In the genomic region with DNA sequence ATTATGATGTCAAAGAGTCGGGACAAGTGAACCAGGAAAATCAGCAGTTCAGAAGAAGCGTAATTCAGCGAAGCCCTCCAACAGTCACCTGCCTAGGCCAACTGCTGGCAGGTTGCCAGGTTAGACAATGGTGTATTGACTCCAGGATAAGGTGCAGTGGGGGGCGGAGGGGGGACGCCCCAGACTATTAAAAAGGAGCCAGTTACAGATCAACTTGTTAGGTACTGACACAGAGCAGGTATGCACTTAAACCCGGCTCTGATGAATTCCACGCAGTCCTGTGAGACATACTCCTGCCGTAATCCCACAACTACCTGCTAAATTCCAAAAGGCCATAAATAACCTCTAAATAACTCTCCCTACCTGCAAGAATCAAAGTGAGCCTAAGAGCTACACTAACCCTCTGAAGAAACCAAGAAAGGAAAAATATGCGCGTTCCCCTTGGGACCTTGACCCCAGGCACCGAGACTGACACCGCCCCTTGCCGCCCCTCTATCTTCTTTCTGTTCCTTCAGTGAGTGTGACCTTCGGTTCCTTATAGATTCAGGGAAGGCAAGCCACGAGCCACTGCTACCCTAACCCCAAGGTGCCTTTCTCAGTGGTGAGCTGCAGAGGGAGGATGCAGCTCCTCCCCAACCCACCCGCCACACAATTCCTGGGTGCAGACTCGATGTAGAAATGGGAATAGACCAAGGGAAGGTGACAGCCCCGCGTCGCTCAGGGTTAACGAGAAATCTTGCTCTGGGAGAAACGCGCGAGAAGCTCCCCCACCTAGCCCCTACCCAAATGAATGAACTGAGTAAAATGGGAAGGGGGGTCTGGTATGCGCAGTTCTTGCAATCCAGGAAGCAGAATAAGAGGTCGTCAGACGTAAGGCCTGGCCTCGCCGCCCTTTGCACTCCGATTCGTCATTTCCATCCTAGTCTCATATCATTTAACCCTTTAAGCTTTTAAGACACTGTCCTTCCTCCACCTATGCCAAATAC, we compare ENCODE assay signal across 7 mouse cellular contexts. TPM values are rescaled to one million over a fixed set of nuclear protein-coding genes. Genes with fewer than 3 reads are reported as not detected.
DNase-seq lines count a peak whose midpoint lies in the region; ATAC-seq lines count a peak whose summit lies in the region.

No protein-coding gene starts in this region.

- H3K9ac ChIP-seq in hindbrain, embryonic 15.5 days: peak overlapping the region; percentile 95

- peak; percentile 29 for DNase-seq in WW6 (ENCODE audit: low read depth, low spot score)
- DNase-seq in cerebellum, adult 9-11 months: peak; percentile 70
- peak; percentile 13 to 30 for DNase-seq in frontal cortex, postnatal 25 days (ENCODE audit: low spot score in 2 of 2)
- peak; percentile 40 to 54 for DNase-seq in left cerebral cortex, postnatal 14 days (ENCODE audit: low spot score in 2 of 2)
- DNase-seq in skeletal muscle tissue, adult 2 months (ENCODE audit: low read depth, low spot score): peak; percentile 56

- H3K27me3 ChIP-seq in hindbrain, embryonic 15.5 days: no peaks in the 10 kb centered on the region
- H3K27me3 ChIP-seq in megakaryocyte, embryonic 14.5 days (replicated peaks): no peaks in the 10 kb centered on the region

- no peaks in the 10 kb centered on the region for H3K9me3 ChIP-seq in hindbrain, embryonic 15.5 days
- H3K9me3 ChIP-seq in megakaryocyte, embryonic 14.5 days: no peaks in the 10 kb centered on the region

- intact Hi-C loops in left cerebral cortex, postnatal 14 days (cut with DNase I): no loop called here

- 3% methylated on average over 31 of the region's 31 CpGs for WGBS in hindbrain, embryonic 15.5 days

- peak overlapping the region; percentile 97 for H3K4me3 ChIP-seq in hindbrain, embryonic 15.5 days
- H3K4me3 ChIP-seq in megakaryocyte, embryonic 14.5 days (replicated peaks): peak overlapping the region; percentile 99

- H3K4me2 ChIP-seq in hindbrain, embryonic 15.5 days: peak overlapping the region; percentile 82

- ATAC-seq in hindbrain, embryonic 15.5 days (ENCODE audit: low FRiP score, low read depth): peak; percentile 1; the same call in 1 of the 2 replicates

- H3K4me1 ChIP-seq in hindbrain, embryonic 15.5 days (replicated peaks): peaks cover 47% of the 10 kb centered on the region
- H3K4me1 ChIP-seq in megakaryocyte, embryonic 14.5 days: peaks cover 66% of the 10 kb centered on the region

- no peaks in the 10 kb centered on the region for H3K36me3 ChIP-seq in hindbrain, embryonic 15.5 days
- peaks cover 22% of the 10 kb centered on the region for H3K36me3 ChIP-seq in megakaryocyte, embryonic 14.5 days (replicated peaks; ENCODE audit: low read length)

- peak overlapping the region; percentile 98 for H3K27ac ChIP-seq in hindbrain, embryonic 15.5 days (replicated peaks)

RNA-seq across cellular contexts. Expression of a gene that starts 0.9 kb away (rescaled TPM):
- polyA plus RNA-seq in hindbrain, embryonic 15.5 days (2015; fragmentation: Nextera tagmentation; extraction: Ambion mirVana): 156 and 164 TPM in 2 replicates
- total RNA-seq in left cerebral cortex, postnatal 14 days (2021): 100 to 1,000 TPM; 537 to 538 TPM
- 8.7 and 11.1 TPM in 2 replicates for polyA plus RNA-seq in megakaryocyte, embryonic 14.5 days (2012; ENCODE audit: insufficient read depth, low replicate concordance)

RNA-seq across cellular contexts. Expression of a gene that starts 51.1 kb away (rescaled TPM):
- polyA plus RNA-seq in hindbrain, embryonic 15.5 days (2015; fragmentation: Nextera tagmentation; extraction: Ambion mirVana): 17.6 and 19.8 TPM in 2 replicates
- 10 to 100 TPM; 15.7 to 19.5 TPM for total RNA-seq in left cerebral cortex, postnatal 14 days (2021)
- 1.1 and 2.2 TPM in 2 replicates for polyA plus RNA-seq in megakaryocyte, embryonic 14.5 days (2012; ENCODE audit: insufficient read depth, low replicate concordance)

Comparison
In these comparisons a context has a peak if more than half of its experiments do, and no peak if none do; other contexts are left out.
1. Peak in every context shown above with its lines: DNase-seq, ATAC-seq, H3K4me3 ChIP-seq and H3K27ac ChIP-seq.
2. RNA of a gene that starts 0.9 kb away (polyA plus RNA-seq): 156 to 164 TPM in hindbrain, embryonic 15.5 days; 8.7 to 11.1 TPM in megakaryocyte, embryonic 14.5 days; every median in the first group is over 10 times any median in the second.